Mouse (Mus musculus) midbrain, embryonic 11.5 days (tissue): Measurements from ENCODE around the gene Otx2. TPM values are rescaled to one million over a fixed set of nuclear protein-coding genes. Genes with fewer than 3 reads are reported as not detected.

Experiments
- ATAC-seq: fragments of 200-750 bp; cut with Nextera tagmentation; 2 replicates; pipeline ENCODE4 v1.8.0; 2017; ENCODE audit warnings: moderate TSS enrichment, moderate library complexity; ENCODE audit not compliant: low FRiP score
- DNase-seq: peaks from one replicate; pipeline ENCODE4 v3.0.0; 2015; ENCODE audit warnings: low spot score; ENCODE audit errors: missing footprints
- H3K27ac ChIP-seq: fragments of 300-500 bp; sonication (generic); 2 replicates; pipeline ENCODE4 v1.5.1; 2014; ENCODE audit warnings: low read depth, low read length
- H3K27me3 ChIP-seq: fragments of 300-500 bp; sonication (generic); 2 replicates; pipeline ENCODE4 v1.6.1; 2014; ENCODE audit warnings: mild to moderate bottlenecking, low read length, moderate library complexity, mixed read lengths; ENCODE audit not compliant: control insufficient read depth, insufficient read depth
- H3K36me3 ChIP-seq: fragments of 300-500 bp; sonication (generic); 2 replicates; pipeline ENCODE4 v1.6.1; 2014; ENCODE audit warnings: mild to moderate bottlenecking, low read length, moderate library complexity, mixed read lengths; ENCODE audit not compliant: control insufficient read depth, insufficient read depth
- H3K4me1 ChIP-seq: fragments of 300-500 bp; sonication (generic); 2 replicates; pipeline ENCODE4 v1.6.1; 2014; ENCODE audit warnings: low read length; ENCODE audit not compliant: control insufficient read depth, insufficient read depth
- H3K4me2 ChIP-seq: fragments of 300-500 bp; sonication (generic); 2 replicates; pipeline ENCODE4 v1.6.1; 2014; ENCODE audit warnings: mild to moderate bottlenecking, moderate library complexity
- H3K4me3 ChIP-seq: fragments of 300-500 bp; sonication (generic); 2 replicates; pipeline ENCODE4 v1.5.1; 2014; ENCODE audit warnings: low read depth, low read length
- H3K9ac ChIP-seq: fragments of 300-500 bp; sonication (generic); 2 replicates; pipeline ENCODE4 v1.6.1; 2014; ENCODE audit warnings: low read length
- H3K9me3 ChIP-seq: fragments of 300-500 bp; sonication (generic); 2 replicates; pipeline ENCODE4 v1.6.1; 2016; ENCODE audit warnings: low read length; ENCODE audit not compliant: control insufficient read depth
- WGBS: fragments of 180-500 bp; shearing (Covaris S2); extraction: QIAGEN DNeasy Blood & Tissue Kit; methylation state at CpG from one replicate; pipeline ENCODE4 v1.1.7; 2014; 5-methylcytosine and 5-hydroxymethylcytosine counted together
- polyA plus RNA-seq: library from polyadenylated mRNA; unstranded; fragments of >200 nt; fragmentation: Nextera tagmentation; extraction: Ambion mirVana; gene quantifications from 2 replicates; pipeline ENCODE4 v1.2.1, GENCODE M21; 2014

Otx2 gene
- polyA plus RNA-seq, 1 experiment from 2014 or later, result 230 TPM

GRCm38 (mm10) chr14:48659661-48660060, 14.0 kb downstream of the Otx2 start:
- ATAC-seq, result no peak
- Histone ChIP-seq H3K9ac (peak overlapping the region; percentile 100), H3K4me2 (peak overlapping the region; percentile 100)

GRCm38 (mm10) chr14:48657241-48657640, 16.4 kb downstream of the Otx2 start:
- peak overlapping the region; percentile 100 for H3K4me2 ChIP-seq
- DNase-seq, result peak; percentile 91

More at GRCm38 (mm10) chr14:48659661-48660060, 14.0 kb downstream of the Otx2 start:
- peak overlapping the region; percentile 95 for H3K4me3 ChIP-seq
- peak; percentile 91 for DNase-seq
- H3K9me3 ChIP-seq, result no peaks in the 10 kb centered on the region
- 0 out of 2 replicates have a peak, but pooled peaks cover 1% of the 10 kb centered on the region for H3K27me3 ChIP-seq
- WGBS, result 31% methylated on average over 4 of the region's 4 CpGs
- H3K4me1 ChIP-seq, result peaks cover 61% of the 10 kb centered on the region
- peak overlapping the region; percentile 40; the same call in 1 of the 2 replicates for H3K27ac ChIP-seq
- H3K36me3 ChIP-seq, result peaks cover 7% of the 10 kb centered on the region; the same call in 1 of the 2 replicates

GRCm38 (mm10) chr14:48656711-48657110, 16.9 kb downstream of the Otx2 start:
- peaks cover 75% of the 10 kb centered on the region for H3K4me1 ChIP-seq
- H3K27ac ChIP-seq, result 0 out of 2 replicates have a peak overlapping the region, but pooled peaks have one; percentile 77
- DNase-seq (peak; percentile 92), ATAC-seq (no peak)
- peaks cover 7% of the 10 kb centered on the region; the same call in 1 of the 2 replicates for H3K36me3 ChIP-seq
- no peaks in the 10 kb centered on the region for H3K9me3 ChIP-seq
- H3K9ac ChIP-seq, result peak overlapping the region; percentile 63
- H3K4me3 ChIP-seq, result peak overlapping the region; percentile 9
- peaks cover 4% of the 10 kb centered on the region; the same call in 1 of the 2 replicates for H3K27me3 ChIP-seq
- H3K4me2 ChIP-seq, result peak overlapping the region; percentile 100
- WGBS, result 25% methylated on average over 4 of the region's 4 CpGs

More at GRCm38 (mm10) chr14:48657241-48657640, 16.4 kb downstream of the Otx2 start:
- no peak for ATAC-seq
- Histone ChIP-seq H3K27ac (no peak overlapping the region), H3K9me3 (no peaks in the 10 kb centered on the region), H3K27me3 (peaks cover 4% of the 10 kb centered on the region; the same call in 1 of the 2 replicates), H3K9ac (peak overlapping the region; percentile 29; the same call in 1 of the 2 replicates), H3K4me3 (0 out of 2 replicates have a peak overlapping the region, but pooled peaks have one; percentile 6), H3K4me1 (peaks cover 70% of the 10 kb centered on the region), H3K36me3 (peaks cover 7% of the 10 kb centered on the region; the same call in 1 of the 2 replicates)
- 63% methylated on average over 6 of the region's 6 CpGs for WGBS

GRCm38 (mm10) chr14:48655792-48656550, 17.6 kb downstream of the Otx2 start:
- H3K27ac ChIP-seq, result peak overlapping the region; percentile 77
- WGBS, result 5% methylated on average over 21 of the region's 21 CpGs
- H3K4me1 ChIP-seq, result peaks cover 78% of the 10 kb centered on the region
- DNase-seq (peak; percentile 97), ATAC-seq (no peak)
- H3K9ac ChIP-seq, result peak overlapping the region; percentile 63
- H3K27me3 ChIP-seq, result peaks cover 4% of the 10 kb centered on the region; the same call in 1 of the 2 replicates
- peak overlapping the region; percentile 9 for H3K4me3 ChIP-seq
- no peaks in the 10 kb centered on the region for H3K9me3 ChIP-seq
- peaks cover 7% of the 10 kb centered on the region; the same call in 1 of the 2 replicates for H3K36me3 ChIP-seq
- peak overlapping the region; percentile 100 for H3K4me2 ChIP-seq

GRCm38 (mm10) chr14:48655073-48655791, 18.4 kb downstream of the Otx2 start:
- Histone ChIP-seq H3K27me3 (peaks cover 4% of the 10 kb centered on the region; the same call in 1 of the 2 replicates), H3K9ac (peak overlapping the region; percentile 63), H3K9me3 (no peaks in the 10 kb centered on the region), H3K36me3 (peaks cover 5% of the 10 kb centered on the region; the same call in 1 of the 2 replicates), H3K4me2 (peak overlapping the region; percentile 100), H3K4me3 (peak overlapping the region; percentile 9), H3K4me1 (peaks cover 71% of the 10 kb centered on the region), H3K27ac (peak overlapping the region; percentile 77)
- peak; percentile 97 for DNase-seq
- ATAC-seq, result peak; percentile 50
- WGBS, result 3% methylated on average over 33 of the region's 33 CpGs

GRCm38 (mm10) chr14:48654551-48655072, 19.0 kb downstream of the Otx2 start:
- ATAC-seq, result no peak; the same call in 1 of the 2 replicates
- H3K4me3 ChIP-seq, result no peak overlapping the region; the same call in 1 of the 2 replicates
- H3K27ac ChIP-seq, result peak overlapping the region; percentile 77
- no peak for DNase-seq
- peaks cover 4% of the 10 kb centered on the region; the same call in 1 of the 2 replicates for H3K27me3 ChIP-seq
- H3K4me1 ChIP-seq, result peaks cover 65% of the 10 kb centered on the region
- 4% methylated on average over 20 of the region's 20 CpGs for WGBS
- H3K36me3 ChIP-seq, result peaks cover 5% of the 10 kb centered on the region; the same call in 1 of the 2 replicates
- H3K9me3 ChIP-seq, result no peaks in the 10 kb centered on the region
- H3K4me2 ChIP-seq, result peak overlapping the region; percentile 100
- H3K9ac ChIP-seq, result peak overlapping the region; percentile 63

- WGBS, result 10% methylated on average over 22 of the region's 22 CpGs
- H3K4me2 ChIP-seq, result no peak overlapping the region
- ATAC-seq, result no peak
These were observed 19.7 kb downstream of the Otx2 start for GRCm38 (mm10) chr14:48653676-48654510.

GRCm38 (mm10) chr14:48653081-48653480, 20.5 kb downstream of the Otx2 start:
- peaks cover under 1% of the 10 kb centered on the region; the same call in 1 of the 2 replicates for H3K36me3 ChIP-seq
- H3K27me3 ChIP-seq, result peaks cover 4% of the 10 kb centered on the region; the same call in 1 of the 2 replicates
- H3K4me3 ChIP-seq, result no peak overlapping the region
- no peak overlapping the region for H3K4me2 ChIP-seq
- H3K9ac ChIP-seq, result no peak overlapping the region
- no peak for ATAC-seq
- H3K9me3 ChIP-seq, result no peaks in the 10 kb centered on the region
- peak; percentile 93 for DNase-seq
- H3K4me1 ChIP-seq, result peaks cover 52% of the 10 kb centered on the region
- WGBS, result 65% methylated on average over 3 of the region's 3 CpGs
- no peak overlapping the region for H3K27ac ChIP-seq

More at GRCm38 (mm10) chr14:48653676-48654510, 19.7 kb downstream of the Otx2 start:
- Histone ChIP-seq H3K9me3 (no peaks in the 10 kb centered on the region), H3K27ac (peak overlapping the region; percentile 77; the same call in 1 of the 2 replicates), H3K9ac (no peak overlapping the region), H3K27me3 (peaks cover 4% of the 10 kb centered on the region; the same call in 1 of the 2 replicates), H3K36me3 (peaks cover 5% of the 10 kb centered on the region; the same call in 1 of the 2 replicates), H3K4me1 (peaks cover 60% of the 10 kb centered on the region), H3K4me3 (no peak overlapping the region)
- DNase-seq, result peak; percentile 97
